Mouse (Mus musculus) MEL (cell line): ENCODE measurements around the gene Apod. TPM values are rescaled to one million over a fixed set of nuclear protein-coding genes. Genes with fewer than 3 reads are reported as not detected.
A peak's percentile ranks its signal among the peaks of the same experiment; 100 is the strongest.

Source experiments
- DNase-seq: peaks from one replicate; pipeline ENCODE4 v3.0.0; 2011; ENCODE audit warnings: low read depth, low spot score
- H3K27ac ChIP-seq: 2 replicates; pipeline ENCODE4 v1.5.1; 2012; ENCODE audit warnings: low read depth, mild to moderate bottlenecking, control low read depth, low read length, moderate library complexity; ENCODE audit not compliant: control insufficient read depth
- H3K27me3 ChIP-seq, 2 experiments: fragments of 150-350 bp in 1 of 2; sonication (generic) in 1 of 2; 2 replicates each; pipeline ENCODE4 v1.6.1; 2012; ENCODE audit warnings: low read length in 2 of 2, mild to moderate bottlenecking in 2 of 2, improper control_type of control experiment in 1 of 2, moderate library complexity in 1 of 2; ENCODE audit not compliant: insufficient read depth in 2 of 2, control insufficient read depth in 1 of 2
- H3K36me3 ChIP-seq, 2 experiments: 2 replicates each; pipeline ENCODE4 v1.6.1; 2012 to 2014; ENCODE audit warnings: low read length in 2 of 2, improper control_type of control experiment in 1 of 2, inconsistent platforms in 1 of 2, mild to moderate bottlenecking in 1 of 2; ENCODE audit not compliant: insufficient read depth in 2 of 2, control insufficient read depth in 1 of 2
- H3K4me1 ChIP-seq, 2 experiments: fragments of 150-350 bp in 1 of 2; sonication (generic) in 1 of 2; 2 replicates each; pipeline ENCODE4 v1.6.1; 2012; ENCODE audit warnings: low read length in 2 of 2, improper control_type of control experiment in 1 of 2, mild to moderate bottlenecking in 1 of 2; ENCODE audit not compliant: insufficient read depth in 2 of 2, control insufficient read depth in 1 of 2
- H3K4me3 ChIP-seq, 2 experiments: fragments of 150-350 bp in 1 of 2; sonication (generic) in 1 of 2; 2 replicates each; pipeline ENCODE4 v1.5.1; 2012; ENCODE audit warnings: low read depth in 2 of 2, low read length in 2 of 2, mild to moderate bottlenecking in 2 of 2, moderate library complexity in 2 of 2, control low read depth in 1 of 2, improper control_type of control experiment in 1 of 2; ENCODE audit not compliant: control insufficient read depth in 1 of 2, insufficient read depth in 1 of 2
- H3K79me2 ChIP-seq: 2 replicates; pipeline ENCODE4 v1.6.1; 2012; ENCODE audit warnings: mild to moderate bottlenecking, low read length, moderate library complexity; ENCODE audit not compliant: control insufficient read depth, poor library complexity, insufficient read depth
- H3K9ac ChIP-seq: 2 replicates; pipeline ENCODE4 v1.6.1; 2012; ENCODE audit warnings: low read depth, mild to moderate bottlenecking, control low read depth, low read length, moderate library complexity; ENCODE audit not compliant: control insufficient read depth, poor library complexity, severe bottlenecking
- H3K9me3 ChIP-seq: fragments of 150-350 bp; sonication (generic); replicated peaks from 2 replicates; pipeline ENCODE4 v1.6.1; 2012; ENCODE audit warnings: mild to moderate bottlenecking, low read length, improper control_type of control experiment, moderate library complexity; ENCODE audit not compliant: insufficient read depth
- CHD1 ChIP-seq: IDR thresholded peaks from 2 replicates; pipeline ENCODE4 v1.6.1; 2012; ENCODE audit warnings: low read depth, mild to moderate bottlenecking, inconsistent platforms, low read length, improper control_type of control experiment
- CHD2 ChIP-seq: IDR thresholded peaks from 2 replicates; pipeline ENCODE4 v1.6.1; 2011; ENCODE audit warnings: low read length, improper control_type of control experiment
- CTCF ChIP-seq, 3 experiments: IDR thresholded peaks in 2 of 3; conservative IDR thresholded peaks in 1 of 3; 2 replicates each; pipeline ENCODE4 v1.5.1; 2011 to 2012; ENCODE audit warnings: low read length in 3 of 3, low read depth in 2 of 3, mild to moderate bottlenecking in 2 of 3, improper control_type of control experiment in 1 of 3, inconsistent platforms in 1 of 3, mixed read lengths in 1 of 3, moderate library complexity in 1 of 3; ENCODE audit not compliant: control insufficient read depth in 1 of 3, insufficient read depth in 1 of 3, poor library complexity in 1 of 3, severe bottlenecking in 1 of 3
- E2F4 ChIP-seq: IDR thresholded peaks from 2 replicates; pipeline ENCODE4 v1.6.1; 2011; ENCODE audit warnings: low read depth, low read length, improper control_type of control experiment, borderline replicate concordance
- ELF1 ChIP-seq: IDR thresholded peaks from 2 replicates; pipeline ENCODE4 v1.6.1; 2014; ENCODE audit warnings: low read depth, mild to moderate bottlenecking, inconsistent platforms, low read length, improper control_type of control experiment, moderate library complexity
- EP300 ChIP-seq, 2 experiments: IDR thresholded peaks; 2 replicates each; pipeline ENCODE4 v1.6.1; 2011; ENCODE audit warnings: improper control_type of control experiment in 2 of 2, low read length in 2 of 2, low read depth in 1 of 2, mild to moderate bottlenecking in 1 of 2
- HCFC1 ChIP-seq: IDR thresholded peaks from 2 replicates; pipeline ENCODE4 v1.6.1; 2012; ENCODE audit warnings: low read depth, mild to moderate bottlenecking, inconsistent platforms, low read length, improper control_type of control experiment, moderate library complexity
- MAFK ChIP-seq: IDR thresholded peaks from 2 replicates; pipeline ENCODE4 v1.6.1; 2011; ENCODE audit warnings: low read depth, mild to moderate bottlenecking, low read length, improper control_type of control experiment, borderline replicate concordance
- MAX ChIP-seq: IDR thresholded peaks from 2 replicates; pipeline ENCODE4 v1.6.1; 2011; ENCODE audit warnings: low read length, improper control_type of control experiment
- MAZ ChIP-seq: IDR thresholded peaks from 2 replicates; pipeline ENCODE4 v1.6.1; 2012; ENCODE audit warnings: low read depth, mild to moderate bottlenecking, inconsistent platforms, low read length, improper control_type of control experiment
- MXI1 ChIP-seq: IDR thresholded peaks from 2 replicates; pipeline ENCODE4 v1.6.1; 2011; ENCODE audit warnings: mild to moderate bottlenecking, low read depth, low read length, improper control_type of control experiment
- MYC ChIP-seq: IDR thresholded peaks from 2 replicates; pipeline ENCODE4 v1.6.1; 2011; ENCODE audit warnings: low read depth, mild to moderate bottlenecking, low read length, improper control_type of control experiment, moderate library complexity
- NELFE ChIP-seq: IDR thresholded peaks from 2 replicates; pipeline ENCODE4 v1.6.1; 2011; ENCODE audit warnings: low read depth, low read length, improper control_type of control experiment
- NRF1 ChIP-seq: IDR thresholded peaks from 2 replicates; pipeline ENCODE4 v1.6.1; 2014; ENCODE audit warnings: low read depth, mild to moderate bottlenecking, inconsistent platforms, low read length, improper control_type of control experiment, moderate library complexity; ENCODE audit not compliant: poor library complexity, insufficient read depth, severe bottlenecking
- POLR2A ChIP-seq, 2 experiments: IDR thresholded peaks; 2 replicates each; pipeline ENCODE4 v1.6.1; 2011 to 2012; ENCODE audit warnings: low read length in 2 of 2, mild to moderate bottlenecking in 2 of 2, control low read depth in 1 of 2, improper control_type of control experiment in 1 of 2, low read depth in 1 of 2, moderate library complexity in 1 of 2; ENCODE audit not compliant: control insufficient read depth in 1 of 2, insufficient read depth in 1 of 2, poor library complexity in 1 of 2
- POLR2AphosphoS2 ChIP-seq: IDR thresholded peaks from 2 replicates; pipeline ENCODE4 v1.6.1; 2011; ENCODE audit warnings: low read length, improper control_type of control experiment
- POLR2AphosphoS5 ChIP-seq: IDR thresholded peaks from 2 replicates; pipeline ENCODE4 v1.6.1; 2012; ENCODE audit warnings: low read depth, borderline replicate concordance, mild to moderate bottlenecking, inconsistent platforms, low read length, moderate library complexity, mixed read lengths
- SIN3A ChIP-seq: IDR thresholded peaks from 2 replicates; pipeline ENCODE4 v1.6.1; 2012; ENCODE audit warnings: low read length, improper control_type of control experiment, inconsistent platforms
- TAL1 ChIP-seq: IDR thresholded peaks from 2 replicates; pipeline ENCODE4 v1.6.1; 2012; ENCODE audit warnings: mild to moderate bottlenecking, inconsistent platforms, low read length, moderate library complexity, mixed read lengths
- TBP ChIP-seq: IDR thresholded peaks from 2 replicates; pipeline ENCODE4 v1.8.0; 2011; ENCODE audit warnings: low read depth, low read length, improper control_type of control experiment
- TCF12 ChIP-seq: IDR thresholded peaks from 2 replicates; pipeline ENCODE4 v1.6.1; 2014; ENCODE audit warnings: low read depth, mild to moderate bottlenecking, inconsistent platforms, low read length, improper control_type of control experiment, moderate library complexity
- UBTF ChIP-seq: IDR thresholded peaks from 2 replicates; pipeline ENCODE4 v1.6.1; 2012; ENCODE audit warnings: low read depth, mild to moderate bottlenecking, inconsistent platforms, low read length, improper control_type of control experiment, moderate library complexity, borderline replicate concordance; ENCODE audit not compliant: insufficient read depth
- ZC3H11A ChIP-seq: IDR thresholded peaks from 2 replicates; pipeline ENCODE4 v1.6.1; 2012; ENCODE audit warnings: low read depth, mild to moderate bottlenecking, inconsistent platforms, low read length, improper control_type of control experiment
- ZKSCAN1 ChIP-seq: IDR thresholded peaks from 2 replicates; pipeline ENCODE4 v1.6.1; 2012; ENCODE audit warnings: low read depth, mild to moderate bottlenecking, inconsistent platforms, low read length, improper control_type of control experiment, moderate library complexity
- ZMIZ1 ChIP-seq: IDR thresholded peaks from 2 replicates; pipeline ENCODE4 v1.6.1; 2012; ENCODE audit warnings: low read depth, mild to moderate bottlenecking, inconsistent platforms, low read length, improper control_type of control experiment, moderate library complexity
- polyA plus RNA-seq, 2 experiments: library from polyadenylated mRNA; stranded (reverse) in 1 of 2; unstranded in 1 of 2; fragments of >175 nt in 1 of 2; fragments of >200 nt in 1 of 2; gene quantifications; 2 replicates each; pipeline versions ENCODE4 v1.2.1 to v1.2.4; 2012; ENCODE audit warnings: low replicate concordance in 2 of 2, low read depth in 1 of 2; ENCODE audit not compliant: insufficient read length in 2 of 2, insufficient read depth in 1 of 2, missing spikeins in 1 of 2
- total RNA-seq: library from RNA; depleted of rRNA; stranded (reverse); fragments of 300-350 nt; gene quantifications from 2 replicates; pipeline ENCODE4 v1.2.3, GENCODE M21; 2012

Apod gene
- total and polyA plus RNA-seq, 3 experiments: not detected

GRCm38 (mm10) chr16:31274674-31275460 lies 39.7 kb downstream of the Apod start, which contains the start of gene Ppp1r2:
Gene Ppp1r2, minus strand, starts transcription at chr16:31275277.
- H3K9ac ChIP-seq: peak within 1 kb of the TSS; percentile 79
- peaks cover 7 to 15% of the 10 kb centered on the region in 2 experiments for H3K4me1 ChIP-seq
- peak; percentile 92 for DNase-seq
- no peaks in the 10 kb centered on the region for H3K9me3 ChIP-seq
- peaks cover 0 to 20% of the 10 kb centered on the region in 2 experiments; a peak in 2 of 4 replicates for H3K36me3 ChIP-seq
- TF ChIP-seq NRF1 (no peak), MXI1 (peak; percentile 54; the same call in 1 of the 2 replicates), E2F4 (no peak), MAZ (peak; percentile 59; the same call in 1 of the 2 replicates), POLR2AphosphoS2 (peak; percentile 66; the same call in 1 of the 2 replicates), TBP (no peak), CHD2 (peak; percentile 81), POLR2AphosphoS5 (no peak), POLR2A (IDR thresholded peaks at IDR 0.05; ENCODE audit: control insufficient read depth in 1 of 2, insufficient read depth in 1 of 2, low read depth in 1 of 2, low read length in 2 of 2, poor library complexity in 1 of 2) (peak; percentile 94), CHD1 (peak; percentile 77; the same call in 1 of the 2 replicates), HCFC1 (peak; percentile 64), TAL1 (no peak), ZKSCAN1 (no peak), MAFK (no peak), TCF12 (peak; percentile 45; the same call in 1 of the 2 replicates), MYC (no peak), ZMIZ1 (peak; percentile 60; the same call in 1 of the 2 replicates), UBTF (peak; percentile 95; the same call in 1 of the 2 replicates), MAX (no peak; the same call in 1 of the 2 replicates), EP300 (IDR thresholded peaks at IDR 0.05; ENCODE audit: low read depth in 1 of 2, low read length in 2 of 2) (no peak), ELF1 (no peak), CTCF (IDR thresholded peaks at IDR 0.05 in 2 of 3, conservative IDR thresholded peaks at IDR 0.05 in 1 of 3; ENCODE audit: control insufficient read depth in 1 of 3, insufficient read depth in 1 of 3, low read depth in 2 of 3, low read length in 3 of 3, poor library complexity in 1 of 3, severe bottlenecking in 1 of 3) (0 out of 6 replicates have a peak, but pooled peaks of 1 of the 3 experiments have one; percentile 0), SIN3A (peak; percentile 40; the same call in 1 of the 2 replicates), NELFE (peak; percentile 90), ZC3H11A (no peak)
- H3K27me3 ChIP-seq: peaks cover 0 to 3% of the 10 kb centered on the region in 2 experiments; a peak in 3 of 4 replicates
- H3K79me2 ChIP-seq: peaks cover 32% of the 10 kb centered on the region
- peak within 1 kb of the TSS; percentile 76 to 87 for H3K4me3 ChIP-seq
- peak within 1 kb of the TSS; percentile 42 for H3K27ac ChIP-seq
